Mouse (Mus musculus): Measurements from ENCODE around the gene Rab1b.

Rab1b gene

GRCm38 (mm10) chr19:5071545-5072369 lies 35.1 kb downstream of the Rab1b start:
- DNase-seq (ENCODE audit: low read depth) = peak; percentile 94

- DNase-seq (ENCODE audit: low read depth) = no peak
Measured at GRCm38 (mm10) chr19:5071077-5071476, 35.8 kb downstream of the Rab1b start.

- no peak for DNase-seq (ENCODE audit: low read depth)
Measured at GRCm38 (mm10) chr19:5069978-5070377, 36.9 kb downstream of the Rab1b start.

GRCm38 (mm10) chr19:5069486-5069885 lies 37.4 kb downstream of the Rab1b start:
- no peak for DNase-seq (ENCODE audit: low read depth)

- no peak for DNase-seq (ENCODE audit: low read depth)
Measured at GRCm38 (mm10) chr19:5068570-5069234, 38.2 kb downstream of the Rab1b start.

- no peak for DNase-seq (ENCODE audit: low read depth)
Measured at GRCm38 (mm10) chr19:5067867-5068569, 38.9 kb downstream of the Rab1b start, which contains the start of gene Cd248. Gene Cd248, plus strand, starts transcription at chr19:5068078.

GRCm38 (mm10) chr19:5067040-5067799 lies 39.7 kb downstream of the Rab1b start:
- peak; percentile 85 for DNase-seq (ENCODE audit: low read depth)

- no peak for DNase-seq (ENCODE audit: low read depth)
Measured at GRCm38 (mm10) chr19:5065104-5065503, 41.8 kb downstream of the Rab1b start.

GRCm38 (mm10) chr19:5062446-5062845 lies 44.4 kb downstream of the Rab1b start:
- no peak for DNase-seq (ENCODE audit: low read depth)

GRCm38 (mm10) chr19:5062041-5062440 lies 44.8 kb downstream of the Rab1b start:
- DNase-seq (ENCODE audit: low read depth) = no peak

GRCm38 (mm10) chr19:5060365-5061330 lies 46.2 kb downstream of the Rab1b start:
- no peak for DNase-seq (ENCODE audit: low read depth)

GRCm38 (mm10) chr19:5058801-5059771 lies 47.8 kb downstream of the Rab1b start:
- no peak for DNase-seq (ENCODE audit: low read depth)

GRCm38 (mm10) chr19:5057876-5058775 lies 48.7 kb downstream of the Rab1b start:
- DNase-seq (ENCODE audit: low read depth) = no peak

GRCm38 (mm10) chr19:5056251-5056650 lies 50.6 kb downstream of the Rab1b start:
- DNase-seq (ENCODE audit: low read depth) = no peak

- no peak for DNase-seq (ENCODE audit: low read depth)
Measured at GRCm38 (mm10) chr19:5053909-5054308, 53.0 kb downstream of the Rab1b start.

- DNase-seq (ENCODE audit: low read depth) = no peak
Measured at GRCm38 (mm10) chr19:5052853-5053252, 54.0 kb downstream of the Rab1b start.

GRCm38 (mm10) chr19:5052166-5052822 lies 54.6 kb downstream of the Rab1b start:
- no peak for DNase-seq (ENCODE audit: low read depth)

GRCm38 (mm10) chr19:5051515-5051914 lies 55.4 kb downstream of the Rab1b start:
- no peak for DNase-seq (ENCODE audit: low read depth)
